Mouse (Mus musculus) embryonic facial prominence, embryonic 14.5 days (tissue): ENCODE data around the gene Gm49661. TPM values are rescaled to one million over a fixed set of nuclear protein-coding genes. Genes with fewer than 3 reads are reported as not detected.
A peak's percentile ranks its signal among the peaks of the same experiment; 100 is the strongest.

Source experiments
- ATAC-seq: fragments of 200-750 bp; cut with Nextera tagmentation; 2 replicates; pipeline ENCODE4 v1.8.0; 2017; ENCODE audit warnings: low read depth, moderate number of reproducible peaks, moderate TSS enrichment
- DNase-seq: peaks from one replicate; pipeline ENCODE4 v3.0.0-alpha.2; 2015; ENCODE audit warnings: low spot score
- H3K27ac ChIP-seq: fragments of 300-500 bp; sonication (generic); replicated peaks from 2 replicates; pipeline ENCODE4 v1.5.1; 2014; ENCODE audit warnings: low read depth, mild to moderate bottlenecking, low read length, moderate library complexity
- H3K27me3 ChIP-seq: fragments of 300-500 bp; sonication (generic); replicated peaks from 2 replicates; pipeline ENCODE4 v1.6.1; 2014; ENCODE audit warnings: low read length; ENCODE audit not compliant: control insufficient read depth, insufficient read depth
- H3K36me3 ChIP-seq: fragments of 300-500 bp; sonication (generic); 2 replicates; pipeline ENCODE4 v1.6.1; 2014; ENCODE audit warnings: low read length, mixed read lengths; ENCODE audit not compliant: control insufficient read depth, insufficient read depth
- H3K4me1 ChIP-seq: fragments of 300-500 bp; sonication (generic); 2 replicates; pipeline ENCODE4 v1.6.1; 2014; ENCODE audit warnings: antibody characterized with exemption, low read length; ENCODE audit not compliant: control insufficient read depth, insufficient read depth
- H3K4me2 ChIP-seq: fragments of 300-500 bp; sonication (generic); 2 replicates; pipeline ENCODE4 v1.6.1; 2014; ENCODE audit warnings: low read depth, mild to moderate bottlenecking, low read length, moderate library complexity, mixed read lengths
- H3K4me3 ChIP-seq: fragments of 300-500 bp; sonication (generic); 2 replicates; pipeline ENCODE4 v1.5.1; 2014; ENCODE audit warnings: low read depth, mild to moderate bottlenecking, low read length
- H3K9ac ChIP-seq: fragments of 300-500 bp; sonication (generic); 2 replicates; pipeline ENCODE4 v1.6.1; 2014; ENCODE audit warnings: low read depth, mild to moderate bottlenecking, low read length, moderate library complexity, mixed read lengths
- H3K9me3 ChIP-seq: fragments of 300-500 bp; sonication (generic); 2 replicates; pipeline ENCODE4 v1.6.1; 2016; ENCODE audit warnings: low read length; ENCODE audit not compliant: control insufficient read depth
- WGBS: fragments of 180-500 bp; shearing (Covaris S2); extraction: QIAGEN DNeasy Blood & Tissue Kit; methylation state at CpG from one replicate; pipeline ENCODE4 v1.1.7; 2014; 5-methylcytosine and 5-hydroxymethylcytosine counted together
- polyA plus RNA-seq: library from polyadenylated mRNA; unstranded; fragments of >200 nt; fragmentation: Nextera tagmentation; extraction: Ambion mirVana; gene quantifications from 2 replicates; pipeline ENCODE4 v1.2.1, GENCODE M21; 2014

The Gm49661 gene
- polyA plus RNA-seq, 1 experiment from 2014 or later = not detected

DNA sequence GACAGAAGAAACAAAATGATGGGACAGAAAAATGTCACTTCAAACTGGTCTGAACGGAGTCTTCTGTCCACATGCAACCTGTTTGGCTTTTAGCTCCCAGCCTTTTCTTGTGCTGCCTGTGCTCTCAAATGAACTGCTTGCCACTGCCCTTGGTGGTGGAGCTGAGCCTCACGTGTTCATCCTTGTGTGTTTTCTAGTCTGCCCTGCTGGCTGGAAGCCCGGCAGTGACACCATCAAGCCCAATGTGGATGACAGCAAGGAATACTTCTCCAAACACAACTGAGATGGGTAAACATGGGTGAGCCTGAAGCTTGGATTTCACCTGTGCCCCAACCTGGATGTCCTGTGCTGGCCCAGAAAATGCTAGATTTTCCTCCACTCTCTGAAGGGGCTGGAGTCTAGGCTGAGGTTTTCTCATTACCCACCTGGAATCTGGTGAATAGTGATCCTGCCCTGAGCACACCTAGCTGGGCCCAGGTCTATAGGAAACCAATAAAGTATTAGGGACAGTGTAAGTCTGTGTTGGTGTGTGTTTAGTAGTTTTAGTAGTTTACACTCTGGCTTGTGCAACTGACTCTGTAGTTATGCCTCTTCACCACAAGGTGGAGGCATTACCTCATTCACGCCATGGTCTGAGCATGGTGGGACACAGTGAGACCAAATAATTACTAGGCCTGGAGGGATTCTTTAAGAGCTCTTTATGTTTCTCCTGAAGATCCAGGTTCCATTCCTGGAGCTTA, 4.7 kb upstream of the Gm49661 start:
- H3K4me3 ChIP-seq = no peak overlapping the region
- 50% methylated on average over 4 of the region's 4 CpGs for WGBS
- peaks cover 45% of the 10 kb centered on the region for H3K36me3 ChIP-seq
- peaks cover 16% of the 10 kb centered on the region for H3K27me3 ChIP-seq
- H3K4me1 ChIP-seq = peaks cover 24% of the 10 kb centered on the region
- no peak overlapping the region for H3K27ac ChIP-seq
- H3K9ac ChIP-seq = no peak overlapping the region
- no peak overlapping the region for H3K4me2 ChIP-seq
- no peaks in the 10 kb centered on the region for H3K9me3 ChIP-seq
- DNase-seq (peak; percentile 80), ATAC-seq (0 out of 2 replicates have a peak, but pooled peaks have one; percentile 13)

DNA sequence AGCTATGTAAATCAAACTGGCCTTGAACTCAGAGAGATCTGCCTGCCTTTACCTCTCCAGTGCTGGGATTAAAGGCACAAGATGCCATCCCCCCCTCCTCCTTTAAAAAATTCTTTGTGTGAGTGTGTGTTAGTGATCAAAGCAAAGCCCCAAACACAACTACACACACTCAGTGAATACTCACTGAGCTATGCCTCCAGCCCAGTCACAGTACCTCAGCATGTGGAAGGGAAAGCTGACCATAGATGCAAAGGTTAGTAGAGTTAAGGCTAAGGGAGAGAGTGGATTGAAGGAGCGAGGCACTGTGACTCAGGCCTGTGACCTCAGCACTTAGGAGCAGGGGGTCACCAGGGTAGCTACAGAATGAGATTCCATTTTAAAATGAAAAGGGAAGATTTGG, 3.8 kb upstream of the Gm49661 start:
- H3K27ac ChIP-seq = no peak overlapping the region
- WGBS = 93% methylated on average over 1 of the region's 1 CpGs
- peaks cover 45% of the 10 kb centered on the region for H3K36me3 ChIP-seq
- ATAC-seq = no peak
- DNase-seq = no peak
- no peak overlapping the region for H3K4me2 ChIP-seq
- H3K27me3 ChIP-seq = peaks cover 13% of the 10 kb centered on the region
- peaks cover 29% of the 10 kb centered on the region for H3K4me1 ChIP-seq
- H3K4me3 ChIP-seq = no peak overlapping the region
- H3K9ac ChIP-seq = no peak overlapping the region
- H3K9me3 ChIP-seq = no peaks in the 10 kb centered on the region

DNA sequence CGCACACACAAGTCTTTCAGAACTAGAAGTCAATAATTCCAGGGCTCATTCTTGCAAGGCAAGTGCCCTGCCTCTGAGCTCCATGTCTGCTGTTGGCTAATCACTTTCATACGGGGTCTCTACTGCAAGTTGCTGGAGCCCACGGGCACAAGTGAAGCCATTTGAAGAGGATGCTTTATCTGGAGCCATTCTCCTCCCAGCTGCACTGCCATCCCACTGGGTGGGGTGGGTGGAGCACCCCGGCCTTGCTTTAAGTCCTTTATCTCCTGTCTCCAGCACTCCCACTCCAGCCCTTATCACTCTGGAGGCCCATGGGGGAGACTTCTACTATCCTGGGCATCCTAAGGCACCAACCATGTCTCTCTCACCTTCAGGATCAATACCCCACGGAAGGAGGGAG, 1.7 kb upstream of the Gm49661 start:
- Histone ChIP-seq H3K4me1 (peaks cover 21% of the 10 kb centered on the region), H3K36me3 (peaks cover 45% of the 10 kb centered on the region), H3K4me2 (peak overlapping the region; percentile 94), H3K4me3 (peak overlapping the region; percentile 73), H3K9ac (peak overlapping the region; percentile 86), H3K27me3 (no peaks in the 10 kb centered on the region), H3K9me3 (no peaks in the 10 kb centered on the region), H3K27ac (no peak overlapping the region)
- DNase-seq (no peak), ATAC-seq (no peak)
- 51% methylated on average over 5 of the region's 5 CpGs for WGBS

DNA sequence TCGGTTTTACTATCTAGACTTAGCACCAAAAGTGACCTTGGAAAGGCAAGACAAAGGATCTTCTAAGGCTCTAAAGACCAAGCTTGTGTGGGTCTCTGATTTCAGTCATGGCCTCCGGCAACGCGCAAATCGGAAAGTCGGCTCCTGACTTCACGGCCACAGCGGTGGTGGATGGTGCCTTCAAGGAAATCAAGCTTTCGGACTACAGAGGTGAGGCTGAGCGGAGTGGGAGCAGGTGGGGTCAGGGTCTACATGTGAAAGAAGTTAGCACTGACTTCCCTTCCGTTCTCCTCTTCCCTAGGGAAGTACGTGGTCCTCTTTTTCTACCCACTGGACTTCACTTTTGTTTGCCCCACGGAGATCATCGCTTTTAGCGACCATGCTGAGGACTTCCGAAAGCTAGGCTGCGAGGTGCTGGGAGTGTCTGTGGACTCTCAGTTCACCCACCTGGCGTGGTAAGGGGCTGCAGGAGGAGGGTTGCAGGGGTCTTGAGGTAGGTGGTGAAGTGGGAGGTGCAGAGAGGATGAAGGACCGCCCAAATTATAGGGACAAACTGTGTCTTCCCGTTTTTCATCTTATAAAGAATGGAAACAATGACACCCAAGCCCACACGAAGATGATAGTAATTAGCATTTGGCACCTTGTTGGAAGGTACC, 1.0 kb upstream of the Gm49661 start:
- H3K36me3 ChIP-seq = peaks cover 45% of the 10 kb centered on the region
- peak overlapping the region; percentile 94 for H3K4me2 ChIP-seq
- no peak for DNase-seq
- H3K27me3 ChIP-seq = no peaks in the 10 kb centered on the region
- H3K9ac ChIP-seq = peak overlapping the region; percentile 86
- H3K9me3 ChIP-seq = no peaks in the 10 kb centered on the region
- peak overlapping the region; percentile 78 for H3K27ac ChIP-seq
- peak overlapping the region; percentile 73 for H3K4me3 ChIP-seq
- WGBS = 6% methylated on average over 21 of the region's 21 CpGs
- ATAC-seq = no peak
- peaks cover 20% of the 10 kb centered on the region for H3K4me1 ChIP-seq

DNA sequence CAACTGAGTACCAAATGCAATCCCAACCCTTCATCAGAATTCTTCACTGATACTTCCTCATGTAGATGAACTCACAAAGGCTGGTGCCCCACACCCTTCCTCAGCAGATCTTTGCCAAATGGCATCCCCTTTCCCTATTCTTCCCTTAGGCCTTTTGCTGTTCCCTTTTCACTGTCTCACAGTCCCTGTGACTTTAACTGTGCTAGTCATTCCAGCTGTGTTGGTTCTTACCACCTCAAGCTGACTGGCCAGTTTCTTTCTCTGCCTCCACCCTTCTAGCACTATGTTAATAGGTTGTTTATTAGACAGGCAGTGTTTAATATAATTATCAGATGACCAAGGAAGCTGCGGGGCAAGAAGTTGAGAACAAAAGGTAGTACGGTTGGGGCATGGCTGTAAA, 583 bp downstream of the Gm49661 start:
- Histone ChIP-seq H3K27me3 (no peaks in the 10 kb centered on the region), H3K36me3 (peaks cover 29% of the 10 kb centered on the region), H3K27ac (peak overlapping the region; percentile 78), H3K4me3 (peak overlapping the region; percentile 73), H3K9ac (peak overlapping the region; percentile 86), H3K4me1 (peaks cover 23% of the 10 kb centered on the region), H3K4me2 (peak overlapping the region; percentile 94), H3K9me3 (no peaks in the 10 kb centered on the region)
- WGBS = 18% methylated on average over 2 of the region's 2 CpGs
- ATAC-seq = no peak
- DNase-seq = no peak

- H3K27me3 ChIP-seq = no peaks in the 10 kb centered on the region
- peak overlapping the region; percentile 94; the same call in 1 of the 2 replicates for H3K4me2 ChIP-seq
- ATAC-seq = no peak
- 87% methylated on average over 13 of the region's 13 CpGs for whole genome bisulfite sequencing
- peaks cover 23% of the 10 kb centered on the region for H3K4me1 ChIP-seq
- no peak overlapping the region for H3K27ac ChIP-seq
- no peak overlapping the region; the same call in 1 of the 2 replicates for H3K4me3 ChIP-seq
- H3K9ac ChIP-seq = no peak overlapping the region
- H3K9me3 ChIP-seq = no peaks in the 10 kb centered on the region
- H3K36me3 ChIP-seq = peaks cover 21% of the 10 kb centered on the region
- DNase-seq = no peak
Observed at GRCm38 (mm10) chr8:84967532-84968304, 1.5 kb downstream of the Gm49661 start.

- Histone ChIP-seq H3K36me3 (peaks cover 15% of the 10 kb centered on the region), H3K4me1 (peaks cover 23% of the 10 kb centered on the region), H3K27ac (no peak overlapping the region), H3K27me3 (no peaks in the 10 kb centered on the region), H3K4me2 (peak overlapping the region; percentile 83), H3K9me3 (no peaks in the 10 kb centered on the region), H3K9ac (no peak overlapping the region), H3K4me3 (0 out of 2 replicates have a peak overlapping the region, but pooled peaks have one; percentile 53)
- DNase-seq (no peak), ATAC-seq (no peak)
- WGBS = 53% methylated on average over 3 of the region's 3 CpGs
Observed at GRCm38 (mm10) chr8:84966603-84967002, 2.6 kb downstream of the Gm49661 start.

DNA sequence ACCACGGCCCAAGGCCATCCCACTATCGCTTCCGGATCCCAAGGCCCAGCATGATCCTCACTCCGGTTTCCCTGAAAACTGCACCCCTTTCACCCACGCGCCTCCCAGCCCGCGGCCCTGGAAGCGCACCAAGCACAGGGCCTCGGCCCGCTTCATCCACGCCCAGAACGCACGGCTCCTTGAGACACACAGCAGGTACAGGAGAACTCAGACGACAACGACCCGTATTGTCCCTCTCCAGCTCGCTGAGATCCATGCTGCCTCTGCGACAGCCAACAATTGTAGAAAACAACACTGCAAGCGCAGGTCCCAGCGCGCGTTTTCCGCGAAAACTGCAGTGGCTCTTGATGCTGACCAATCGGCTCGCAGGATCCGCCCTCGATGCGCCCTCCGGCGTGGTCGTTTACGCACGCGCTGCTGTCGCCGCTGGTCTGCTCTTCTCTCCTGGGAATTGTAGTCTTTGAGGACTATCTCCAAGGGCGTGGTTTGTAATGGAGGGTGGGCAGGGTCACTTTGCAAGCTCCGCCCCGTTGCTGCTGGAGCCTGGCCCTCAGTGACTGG, 3.4 kb downstream of the Gm49661 start:
- ATAC-seq (peak; percentile 87), DNase-seq (peak; percentile 99)
- peak overlapping the region; percentile 63 for H3K9ac ChIP-seq
- peak overlapping the region; percentile 53 for H3K4me3 ChIP-seq
- peaks cover 12% of the 10 kb centered on the region for H3K36me3 ChIP-seq
- peak overlapping the region; percentile 83 for H3K4me2 ChIP-seq
- no peaks in the 10 kb centered on the region for H3K9me3 ChIP-seq
- peaks cover 20% of the 10 kb centered on the region for H3K4me1 ChIP-seq
- H3K27me3 ChIP-seq = no peaks in the 10 kb centered on the region
- WGBS = 0% methylated on average over 35 of the region's 41 CpGs
- H3K27ac ChIP-seq = peak overlapping the region; percentile 53
